Mouse (Mus musculus): ENCODE measurements around the gene Ankrd63. TPM values are rescaled to one million over a fixed set of nuclear protein-coding genes. Genes with fewer than 3 reads are reported as not detected.

The Ankrd63 gene
- polyA plus RNA-seq, 1 experiment from 2014 or later: 0.37 TPM

DNA sequence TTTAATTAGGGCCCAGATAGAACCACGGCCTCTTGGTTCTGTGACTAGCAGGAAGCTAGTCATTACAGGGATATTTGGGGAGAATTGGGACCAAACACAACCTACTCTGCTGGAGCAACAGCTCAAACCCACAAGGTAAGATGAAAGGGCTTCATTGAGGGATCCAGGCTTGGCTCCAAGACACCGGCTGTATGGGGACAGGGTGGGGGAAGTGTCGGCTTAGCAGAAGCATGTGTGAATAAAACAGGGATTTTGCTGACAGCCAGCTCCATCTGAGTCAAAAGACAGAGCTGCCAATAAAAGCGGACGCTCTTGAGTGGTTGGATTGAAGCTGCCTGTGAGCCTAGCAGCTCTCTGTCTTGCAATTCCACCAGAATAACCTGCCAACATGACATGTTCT lies 29.6 kb upstream of the Ankrd63 start:
- H3K4me1 ChIP-seq (replicated peaks; ENCODE audit: insufficient read depth, low read length): peaks cover 5% of the 10 kb centered on the region
- no peak for TF ChIP-seq CTCF (IDR thresholded peaks at IDR 0.05; ENCODE audit: low read depth)
- DNase-seq (ENCODE audit: low spot score) (no peak), ATAC-seq (replicated peaks; ENCODE audit: low FRiP score, low read depth) (no peak)
- H3K9me3 ChIP-seq (replicated peaks; ENCODE audit: low read length): no peaks in the 10 kb centered on the region
- no peak overlapping the region for H3K27ac ChIP-seq
- 0 out of 2 replicates have a peak, but pooled peaks cover 3% of the 10 kb centered on the region for H3K27me3 ChIP-seq (ENCODE audit: insufficient read depth, low read length)
- 49% methylated on average over 5 of the region's 5 CpGs for WGBS
- H3K36me3 ChIP-seq (ENCODE audit: insufficient read depth, low read length): no peaks in the 10 kb centered on the region
- no peak overlapping the region for H3K9ac ChIP-seq (ENCODE audit: low read depth, low read length)
- H3K4me2 ChIP-seq (ENCODE audit: low read length): no peak overlapping the region
- H3K4me3 ChIP-seq (replicated peaks; ENCODE audit: low read depth, low read length): no peak overlapping the region

DNA sequence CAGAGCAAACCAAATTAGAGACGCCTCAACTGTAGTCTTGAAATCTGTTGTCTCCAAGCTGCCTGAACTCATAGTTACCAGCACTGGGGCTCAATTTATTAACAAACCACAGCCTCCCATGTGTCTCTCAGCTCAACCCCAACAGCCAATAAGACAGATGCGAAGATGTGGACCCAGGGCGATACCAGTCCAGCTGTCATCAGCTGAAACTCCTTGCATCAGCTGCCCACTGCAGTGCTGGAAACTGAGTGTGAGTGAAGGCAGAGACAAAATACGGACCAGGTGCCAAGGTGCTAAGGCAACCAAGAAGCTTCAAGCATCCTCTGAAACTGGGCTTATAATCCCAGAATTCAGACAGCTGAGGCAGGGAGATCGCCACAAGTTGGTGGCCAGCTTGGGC lies 28.2 kb upstream of the Ankrd63 start:
- 0 out of 2 replicates have a peak, but pooled peaks cover 3% of the 10 kb centered on the region for H3K27me3 ChIP-seq (ENCODE audit: insufficient read depth, low read length)
- H3K36me3 ChIP-seq (ENCODE audit: insufficient read depth, low read length): no peaks in the 10 kb centered on the region
- no peak for TF ChIP-seq CTCF (IDR thresholded peaks at IDR 0.05; ENCODE audit: low read depth)
- H3K4me2 ChIP-seq (ENCODE audit: low read length): no peak overlapping the region
- no peak overlapping the region for H3K4me3 ChIP-seq (replicated peaks; ENCODE audit: low read depth, low read length)
- ATAC-seq (replicated peaks; ENCODE audit: low FRiP score, low read depth) (no peak), DNase-seq (ENCODE audit: low spot score) (no peak)
- 83% methylated on average over 5 of the region's 5 CpGs for WGBS
- no peak overlapping the region for H3K27ac ChIP-seq
- no peaks in the 10 kb centered on the region for H3K9me3 ChIP-seq (replicated peaks; ENCODE audit: low read length)
- no peak overlapping the region for H3K9ac ChIP-seq (ENCODE audit: low read depth, low read length)
- peaks cover 11% of the 10 kb centered on the region for H3K4me1 ChIP-seq (replicated peaks; ENCODE audit: insufficient read depth, low read length)

DNA sequence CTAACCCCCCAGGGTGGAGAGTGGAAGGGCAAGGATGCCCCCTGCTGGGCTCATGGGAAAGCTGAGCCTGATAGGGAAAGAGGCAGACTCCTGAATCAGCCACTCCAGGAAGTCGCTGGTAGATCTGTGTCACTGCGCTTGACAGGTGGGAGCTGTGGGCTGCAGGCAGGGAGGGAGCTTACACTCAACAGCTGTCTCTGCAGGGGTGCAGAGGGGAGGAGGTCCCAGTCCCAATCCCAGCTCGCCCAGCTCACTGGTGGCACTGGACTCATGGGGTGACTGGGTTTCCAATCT lies 26.8 kb upstream of the Ankrd63 start:
- 12% methylated on average over 3 of the region's 3 CpGs for WGBS
- H3K36me3 ChIP-seq (ENCODE audit: insufficient read depth, low read length): no peaks in the 10 kb centered on the region
- 0 out of 2 replicates have a peak, but pooled peaks cover 3% of the 10 kb centered on the region for H3K27me3 ChIP-seq (ENCODE audit: insufficient read depth, low read length)
- H3K4me2 ChIP-seq (ENCODE audit: low read length): no peak overlapping the region
- H3K9ac ChIP-seq (ENCODE audit: low read depth, low read length): no peak overlapping the region
- peaks cover 11% of the 10 kb centered on the region for H3K4me1 ChIP-seq (replicated peaks; ENCODE audit: insufficient read depth, low read length)
- no peaks in the 10 kb centered on the region for H3K9me3 ChIP-seq (replicated peaks; ENCODE audit: low read length)
- ATAC-seq (replicated peaks; ENCODE audit: low FRiP score, low read depth): no peak
- no peak overlapping the region for H3K4me3 ChIP-seq (replicated peaks; ENCODE audit: low read depth, low read length)
- no peak overlapping the region for H3K27ac ChIP-seq
- DNase-seq (ENCODE audit: low spot score): peak; percentile 74
- peak; percentile 86 for TF ChIP-seq CTCF (IDR thresholded peaks at IDR 0.05; ENCODE audit: low read depth)

DNA sequence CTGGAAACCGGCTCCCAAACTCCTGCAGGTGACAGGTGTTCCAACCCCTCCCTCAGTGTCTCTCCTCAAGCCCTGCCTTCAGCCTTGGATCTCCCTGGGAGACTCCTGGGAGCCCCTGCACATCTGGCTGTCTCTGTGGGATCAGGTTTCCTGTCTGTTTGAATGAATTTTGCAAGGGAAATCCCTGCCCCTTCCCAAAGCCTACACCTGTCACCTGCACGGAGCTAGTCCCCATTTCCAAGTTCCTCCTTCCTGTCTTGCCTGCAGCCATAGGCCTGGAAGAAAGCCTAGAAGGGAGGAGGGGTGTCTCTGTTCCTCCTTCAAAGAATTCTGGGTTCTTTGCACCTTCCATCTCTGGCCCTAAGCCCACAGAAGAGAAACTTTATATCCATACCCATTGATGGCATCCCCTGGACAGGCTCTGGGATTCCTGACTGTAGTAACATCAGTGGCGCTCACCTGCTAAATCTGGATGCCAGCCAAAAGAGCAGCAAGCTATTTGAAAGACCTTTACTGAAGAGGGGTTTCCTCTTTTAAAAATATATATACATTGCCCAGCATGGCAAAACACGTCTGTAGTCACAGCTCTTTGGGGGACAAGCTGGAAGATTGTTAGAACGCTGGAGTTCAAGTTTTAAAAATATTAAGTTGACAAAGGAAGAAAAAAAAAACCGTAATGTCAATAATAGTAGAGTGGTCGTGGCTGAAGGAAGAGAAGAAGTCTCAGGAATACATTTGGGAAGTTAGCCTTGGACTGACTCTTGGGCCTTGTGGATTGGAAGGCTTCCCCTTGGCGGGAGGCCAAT lies 26.3 kb upstream of the Ankrd63 start:
- Histone ChIP-seq H3K36me3 (ENCODE audit: insufficient read depth, low read length) (no peaks in the 10 kb centered on the region), H3K4me1 (replicated peaks; ENCODE audit: insufficient read depth, low read length) (peaks cover 11% of the 10 kb centered on the region), H3K4me2 (ENCODE audit: low read length) (no peak overlapping the region), H3K9me3 (replicated peaks; ENCODE audit: low read length) (no peaks in the 10 kb centered on the region), H3K27me3 (ENCODE audit: insufficient read depth, low read length) (0 out of 2 replicates have a peak, but pooled peaks cover 3% of the 10 kb centered on the region), H3K27ac (no peak overlapping the region), H3K9ac (ENCODE audit: low read depth, low read length) (no peak overlapping the region), H3K4me3 (replicated peaks; ENCODE audit: low read depth, low read length) (no peak overlapping the region)
- ATAC-seq (replicated peaks; ENCODE audit: low FRiP score, low read depth): no peak
- no peak for TF ChIP-seq CTCF (IDR thresholded peaks at IDR 0.05; ENCODE audit: low read depth)
- WGBS: 28% methylated on average over 8 of the region's 8 CpGs
- no peak for DNase-seq (ENCODE audit: low spot score)

DNA sequence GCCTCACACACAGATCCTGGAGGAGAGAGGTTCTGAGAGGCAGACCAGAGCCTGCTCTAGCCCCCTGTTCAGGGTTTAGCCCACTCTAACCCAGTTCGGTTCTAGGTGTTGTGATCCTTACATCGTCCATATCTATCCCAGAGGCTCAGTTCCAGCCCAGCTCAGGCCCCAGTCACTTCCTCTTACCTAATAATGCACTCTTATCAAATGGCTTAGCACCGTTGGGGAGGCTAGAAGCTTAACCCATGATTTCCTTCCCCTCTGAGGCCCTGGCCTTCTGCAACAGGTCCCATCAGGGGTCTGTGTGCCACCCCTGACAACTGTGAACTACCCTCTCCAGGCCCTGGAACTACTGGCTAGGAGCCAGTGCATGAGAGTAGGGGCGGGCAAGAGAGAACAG lies 25.4 kb upstream of the Ankrd63 start:
- Histone ChIP-seq H3K36me3 (ENCODE audit: insufficient read depth, low read length) (no peaks in the 10 kb centered on the region), H3K4me1 (replicated peaks; ENCODE audit: insufficient read depth, low read length) (peaks cover 11% of the 10 kb centered on the region), H3K9me3 (replicated peaks; ENCODE audit: low read length) (no peaks in the 10 kb centered on the region), H3K4me3 (replicated peaks; ENCODE audit: low read depth, low read length) (no peak overlapping the region), H3K27ac (0 out of 2 replicates have a peak overlapping the region, but pooled peaks have one; percentile 57), H3K9ac (ENCODE audit: low read depth, low read length) (no peak overlapping the region), H3K4me2 (ENCODE audit: low read length) (no peak overlapping the region), H3K27me3 (ENCODE audit: insufficient read depth, low read length) (0 out of 2 replicates have a peak, but pooled peaks cover 3% of the 10 kb centered on the region)
- DNase-seq (ENCODE audit: low spot score) (no peak), ATAC-seq (replicated peaks; ENCODE audit: low FRiP score, low read depth) (no peak)
- WGBS: 47% methylated on average over 4 of the region's 4 CpGs
- TF ChIP-seq CTCF (IDR thresholded peaks at IDR 0.05; ENCODE audit: low read depth): no peak

DNA sequence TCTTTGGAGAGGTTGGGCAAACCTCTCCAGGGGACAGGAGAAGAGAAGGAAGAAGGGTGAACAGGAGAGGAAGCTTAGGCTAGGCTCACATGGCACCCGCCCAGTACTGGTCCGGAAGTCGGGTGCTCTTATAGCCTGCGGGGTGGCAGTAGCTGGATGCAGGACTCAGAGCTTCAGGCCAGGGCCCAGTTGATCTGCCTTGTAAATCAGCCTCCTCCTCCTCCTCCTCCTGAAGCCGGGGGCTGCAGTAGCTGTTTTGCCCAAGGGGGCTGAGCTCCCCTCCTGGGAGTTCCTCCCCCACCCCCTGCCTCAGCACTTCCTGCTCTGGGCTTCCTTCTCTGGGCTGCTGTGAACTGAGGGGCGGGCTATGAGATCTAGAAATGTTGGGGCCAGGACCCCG lies 24.6 kb upstream of the Ankrd63 start, which contains the start of gene Plcb2:
Plcb2 (minus strand) TSS at position 102 of the 400 bp plus-strand sequence.
- H3K9me3 ChIP-seq (replicated peaks; ENCODE audit: low read length): no peaks in the 10 kb centered on the region
- H3K36me3 ChIP-seq (ENCODE audit: insufficient read depth, low read length): no peaks in the 10 kb centered on the region
- 0 out of 2 replicates have a peak, but pooled peaks cover 3% of the 10 kb centered on the region for H3K27me3 ChIP-seq (ENCODE audit: insufficient read depth, low read length)
- no peak within 1 kb of the TSS for H3K9ac ChIP-seq (ENCODE audit: low read depth, low read length)
- H3K4me2 ChIP-seq (ENCODE audit: low read length): peak within 1 kb of the TSS; percentile 35
- DNase-seq (ENCODE audit: low spot score) (peak; percentile 79), ATAC-seq (replicated peaks; ENCODE audit: low FRiP score, low read depth) (peak; percentile 72)
- no peak within 1 kb of the TSS for H3K4me3 ChIP-seq (replicated peaks; ENCODE audit: low read depth, low read length)
- H3K4me1 ChIP-seq (replicated peaks; ENCODE audit: insufficient read depth, low read length): peaks cover 11% of the 10 kb centered on the region
- TF ChIP-seq CTCF (IDR thresholded peaks at IDR 0.05; ENCODE audit: low read depth): no peak
- H3K27ac ChIP-seq: peak within 1 kb of the TSS; percentile 75
- WGBS: 8% methylated on average over 7 of the region's 7 CpGs

Data from kidney, postnatal 0 days (tissue).